Mouse (Mus musculus): ENCODE measurements around the gene Itga1.

The Itga1 gene

DNA sequence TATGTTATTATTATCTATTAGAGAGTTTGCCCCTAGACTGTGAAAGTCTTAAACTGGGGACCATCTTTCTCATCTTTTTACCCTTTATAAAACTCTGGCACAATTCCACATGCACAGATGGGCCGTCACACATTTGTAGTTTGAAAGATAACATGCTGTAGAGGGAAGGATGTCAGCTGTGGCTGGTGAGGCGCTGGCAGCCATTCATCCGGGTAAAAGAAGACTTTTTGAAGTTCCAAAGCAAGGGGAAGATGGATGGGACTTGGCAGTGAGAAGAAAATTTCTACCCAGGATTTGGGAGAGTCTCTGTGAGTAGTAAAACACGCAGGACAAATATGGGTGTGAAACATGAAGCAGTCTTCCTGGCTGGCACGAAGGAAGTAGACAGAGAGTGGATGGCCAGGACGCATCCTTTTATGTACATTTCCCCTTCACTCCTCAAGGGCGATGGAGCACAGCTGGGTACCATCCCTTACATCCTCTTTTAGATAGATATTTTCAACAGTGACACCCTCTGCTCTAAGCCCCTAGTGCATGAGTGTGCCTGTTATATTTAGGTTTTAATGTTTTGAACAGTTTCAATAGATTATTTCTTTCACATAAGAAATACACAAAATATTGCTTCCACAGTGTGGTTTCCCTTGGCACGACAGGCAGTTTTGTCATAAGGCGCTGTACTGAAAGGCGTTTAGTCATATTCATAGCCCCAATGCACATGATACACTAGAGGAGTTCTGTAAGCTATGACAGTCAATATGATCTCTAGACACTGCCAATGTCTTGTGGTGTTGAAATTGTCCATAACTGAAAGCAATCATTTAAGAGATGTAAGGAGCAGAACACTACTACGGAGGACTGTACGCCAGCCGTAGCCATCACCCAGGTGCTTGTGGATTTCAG is 50.9 kb downstream of the Itga1 start:
- DNase-seq = no peak

- DNase-seq = no peak
These were observed 59.1 kb downstream of the Itga1 start for GRCm38 (mm10) chr13:115042652-115043051.

- DNase-seq = no peak
These were observed 64.5 kb downstream of the Itga1 start for GRCm38 (mm10) chr13:115037304-115037703.

DNA sequence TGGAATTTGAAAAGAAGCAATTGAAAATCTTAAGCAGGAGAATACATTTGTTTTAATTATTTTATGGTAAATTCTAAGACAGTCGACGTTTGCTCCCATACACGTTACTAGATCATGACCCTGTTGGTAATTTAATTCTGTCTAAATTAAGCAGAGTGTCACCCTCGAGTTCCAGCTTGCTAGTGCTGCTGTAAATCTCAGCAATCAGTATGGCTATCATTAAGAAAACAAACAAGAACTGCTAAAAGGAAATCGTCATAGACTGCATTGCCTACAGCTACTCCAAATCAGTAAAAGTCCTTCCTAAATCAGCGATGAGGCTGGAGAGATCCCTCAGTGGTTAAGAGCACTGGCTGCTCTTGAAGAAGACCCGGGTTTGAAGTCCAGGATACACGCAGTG is 66.4 kb downstream of the Itga1 start:
- DNase-seq = no peak

- no peak for DNase-seq
These were observed 68.6 kb downstream of the Itga1 start for GRCm38 (mm10) chr13:115033135-115033534.

- DNase-seq = no peak
These were observed 70.4 kb downstream of the Itga1 start for GRCm38 (mm10) chr13:115031177-115032000.

- no peak for DNase-seq
These were observed 76.4 kb downstream of the Itga1 start for GRCm38 (mm10) chr13:115025394-115025793.

DNA sequence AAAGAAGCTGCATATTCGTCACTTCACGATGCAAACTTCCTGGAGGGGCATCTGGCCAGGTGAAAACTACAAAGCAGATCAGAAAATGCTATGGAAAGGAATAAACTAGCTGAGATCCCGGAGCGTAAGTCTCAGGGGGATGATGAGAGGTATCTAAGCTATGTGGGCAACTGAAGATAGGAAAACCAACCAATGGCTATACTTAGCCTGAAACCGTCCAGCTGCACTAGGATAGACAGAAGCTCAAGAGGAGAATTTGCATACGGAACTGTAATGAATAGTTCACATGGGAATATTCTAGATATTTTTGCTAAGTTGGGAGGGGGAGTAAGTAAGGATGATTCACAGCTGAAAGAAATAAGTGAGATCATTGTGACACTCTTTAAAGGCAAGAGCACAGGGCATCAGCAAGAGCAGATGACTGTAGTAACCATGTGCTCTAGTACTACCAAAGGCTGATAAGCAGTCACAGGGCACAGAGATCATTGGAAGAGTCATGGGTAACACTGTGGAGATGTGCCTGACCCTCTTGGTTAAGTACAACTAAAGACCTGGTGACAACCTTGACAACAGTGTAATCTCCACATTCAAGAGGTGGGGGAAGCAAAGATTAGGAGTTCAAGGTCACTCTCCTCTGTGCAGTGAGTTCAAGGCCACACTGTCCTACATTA is 79.5 kb downstream of the Itga1 start:
- DNase-seq = no peak

- DNase-seq = no peak
These were observed 80.4 kb downstream of the Itga1 start for GRCm38 (mm10) chr13:115021411-115021810.

- no peak for DNase-seq
These were observed 81.0 kb downstream of the Itga1 start for GRCm38 (mm10) chr13:115020727-115021126.

DNA sequence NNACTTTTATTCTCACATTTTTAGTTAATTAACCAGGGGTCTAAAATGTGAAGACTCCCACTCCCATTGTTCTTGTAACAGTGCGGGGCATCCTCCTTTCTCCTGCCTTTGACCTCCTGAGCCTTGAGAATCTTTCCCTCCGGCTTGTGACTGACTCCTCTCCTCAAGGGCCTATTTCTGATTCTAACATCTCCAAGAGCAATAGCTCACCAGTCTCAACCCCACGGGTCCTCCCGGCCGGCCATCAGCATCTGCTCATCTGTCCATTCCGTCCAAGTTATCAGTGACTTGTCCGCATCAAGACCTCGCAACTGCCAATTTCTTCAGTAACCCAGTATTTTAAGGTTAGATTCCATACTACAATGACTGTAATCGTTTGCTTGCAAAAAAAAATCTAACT is 84.2 kb downstream of the Itga1 start:
- no peak for DNase-seq

DNA sequence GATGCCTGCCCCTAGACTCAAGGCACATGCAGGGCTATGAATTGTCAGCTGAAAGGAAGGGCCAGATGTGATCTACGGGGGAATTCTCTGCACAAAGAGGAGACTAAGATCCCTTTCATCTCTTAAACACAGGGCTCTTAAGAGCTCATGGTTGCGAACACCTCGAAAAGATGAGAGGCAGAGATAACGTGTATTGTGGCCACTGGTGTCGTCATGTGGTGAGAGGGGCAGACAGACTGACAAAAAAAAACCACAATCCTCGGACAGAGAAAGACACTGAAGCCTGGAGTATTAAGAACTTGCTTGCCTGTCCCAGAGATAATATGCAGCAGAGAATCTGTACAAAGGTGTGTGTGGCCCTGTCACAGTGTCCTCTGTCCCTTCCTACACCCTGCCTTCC is 90.2 kb downstream of the Itga1 start:
- no peak for DNase-seq

- no peak for DNase-seq
These were observed 95.4 kb downstream of the Itga1 start for GRCm38 (mm10) chr13:115006213-115006835.

- no peak for DNase-seq
These were observed 96.4 kb downstream of the Itga1 start for GRCm38 (mm10) chr13:115005342-115005741.

DNA sequence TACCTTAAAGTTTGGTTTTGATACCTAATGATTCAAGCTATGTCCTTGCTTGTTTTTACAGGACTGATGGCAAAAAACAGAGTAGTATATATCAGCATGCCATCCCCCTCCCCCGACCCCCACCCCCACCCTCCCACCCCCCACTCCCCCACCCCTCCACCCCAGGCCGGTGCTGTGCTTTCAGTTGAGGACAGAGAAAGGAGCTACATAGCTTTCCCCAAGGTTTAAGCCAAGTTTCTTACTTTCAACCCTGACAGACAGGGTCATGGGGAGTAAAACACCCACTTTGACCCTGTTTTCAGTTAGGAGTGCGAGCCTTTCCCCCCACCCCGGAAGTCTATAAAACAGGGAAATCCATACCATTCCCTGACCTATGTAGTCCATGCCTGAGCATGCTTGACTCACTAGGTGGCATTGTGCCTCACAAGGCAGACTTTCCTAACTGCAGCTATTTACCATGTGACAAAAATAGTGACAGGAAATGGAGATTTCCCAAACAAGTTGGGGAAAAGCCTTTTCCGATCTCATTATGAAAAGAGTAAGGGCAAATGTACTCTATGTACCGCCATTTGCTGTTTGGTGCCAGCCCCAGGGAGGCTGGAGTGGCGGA is 98.2 kb downstream of the Itga1 start:
- DNase-seq = no peak

- DNase-seq = no peak
These were observed 98.9 kb downstream of the Itga1 start for GRCm38 (mm10) chr13:115002837-115003236.

GRCm38 (mm10) chr13:115002155-115002554 is 99.6 kb downstream of the Itga1 start:
- DNase-seq = no peak

DNA sequence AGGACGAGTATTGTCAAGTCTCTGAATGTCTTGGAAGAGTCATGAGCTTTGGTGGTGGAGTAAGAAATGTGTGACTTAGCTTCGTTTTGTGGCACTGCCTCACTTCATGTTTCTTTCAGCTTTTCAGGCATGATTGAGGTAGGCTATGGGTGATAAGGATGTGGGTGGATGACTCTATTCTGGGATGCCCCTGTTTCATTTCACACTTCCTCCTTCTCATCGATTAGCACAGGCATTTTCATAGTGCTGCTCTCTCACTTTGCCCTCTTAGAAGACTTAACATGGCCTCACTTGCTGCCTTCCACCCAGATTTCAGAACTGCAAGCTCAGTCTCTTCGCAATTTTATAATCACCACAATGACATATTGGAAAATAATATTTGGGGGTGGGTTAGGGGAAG is 102.2 kb downstream of the Itga1 start:
- DNase-seq = no peak

DNA sequence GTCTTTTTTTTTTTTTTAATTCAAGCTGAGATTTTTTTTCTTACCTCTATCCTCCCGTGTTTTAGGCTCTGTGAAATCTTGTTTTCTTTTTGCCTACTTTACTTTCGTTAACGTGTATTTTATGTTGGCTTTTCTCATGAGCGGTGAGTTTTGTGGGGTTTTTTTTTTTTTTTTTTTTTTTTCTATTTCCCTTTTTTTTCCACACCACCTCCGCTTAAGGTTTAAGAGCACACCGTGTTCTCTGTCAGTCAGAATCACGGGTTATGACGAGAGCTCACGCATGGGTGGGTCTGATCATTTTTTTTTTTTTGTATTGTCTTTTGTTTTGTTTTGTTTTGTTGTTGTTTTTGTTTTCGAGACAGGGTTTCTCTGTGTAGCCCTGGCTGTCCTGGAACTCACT is 103.7 kb downstream of the Itga1 start:
- no peak for DNase-seq

DNA sequence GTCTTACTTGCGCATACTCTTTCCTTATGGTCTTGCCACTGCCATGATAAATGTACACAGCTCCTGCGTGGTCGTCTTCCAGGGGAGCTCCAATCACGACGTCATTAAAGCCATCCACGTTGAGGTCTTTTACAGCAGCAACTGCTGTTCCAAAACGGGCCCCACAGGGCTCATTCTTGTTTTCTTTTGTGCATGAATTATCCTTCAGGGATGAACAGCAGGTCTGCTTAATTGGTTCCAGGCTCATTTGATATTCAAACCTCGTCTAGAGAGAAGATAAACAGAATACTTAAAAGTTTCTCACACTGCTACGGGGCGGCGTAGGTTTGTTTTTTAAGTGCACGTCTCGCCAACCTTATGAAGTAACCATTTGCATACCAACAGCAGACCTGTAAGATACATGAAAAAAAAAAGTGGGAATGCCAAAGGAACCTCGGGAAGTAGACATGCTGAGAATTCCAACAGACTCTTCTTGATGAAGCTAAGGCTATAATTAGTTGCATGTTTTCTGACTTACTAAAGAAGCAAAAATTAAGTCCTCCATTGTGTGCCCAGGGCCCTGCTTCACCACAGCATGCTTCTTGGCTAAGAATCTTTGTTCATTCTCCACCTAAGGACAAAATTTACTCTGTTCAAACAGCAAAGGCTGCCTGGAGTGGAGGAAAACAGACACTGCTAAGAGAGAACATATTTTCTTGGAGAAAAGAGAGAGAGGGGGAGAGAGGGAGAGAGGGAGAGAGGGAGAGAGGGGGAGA is 109.3 kb downstream of the Itga1 start:
- DNase-seq = no peak

DNA sequence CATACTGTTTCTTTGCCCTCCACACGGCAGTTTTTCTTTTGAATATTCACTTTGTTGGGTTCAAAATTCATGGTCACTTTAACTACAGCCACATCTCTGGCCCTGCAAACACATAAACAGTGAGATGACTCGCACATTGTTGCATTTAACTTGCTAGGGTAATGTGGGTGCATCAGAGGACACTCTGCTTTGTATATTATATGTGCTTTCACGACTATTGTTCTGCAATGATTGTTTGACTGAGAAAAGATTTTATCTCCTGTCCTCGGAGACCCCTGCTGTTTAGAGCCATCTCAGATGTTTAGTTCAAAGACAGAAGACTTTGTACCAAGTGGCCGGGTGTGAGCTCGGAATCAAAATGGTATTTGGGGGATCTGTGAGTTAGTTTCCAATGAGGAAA is 114.1 kb downstream of the Itga1 start:
- no peak for DNase-seq

DNA sequence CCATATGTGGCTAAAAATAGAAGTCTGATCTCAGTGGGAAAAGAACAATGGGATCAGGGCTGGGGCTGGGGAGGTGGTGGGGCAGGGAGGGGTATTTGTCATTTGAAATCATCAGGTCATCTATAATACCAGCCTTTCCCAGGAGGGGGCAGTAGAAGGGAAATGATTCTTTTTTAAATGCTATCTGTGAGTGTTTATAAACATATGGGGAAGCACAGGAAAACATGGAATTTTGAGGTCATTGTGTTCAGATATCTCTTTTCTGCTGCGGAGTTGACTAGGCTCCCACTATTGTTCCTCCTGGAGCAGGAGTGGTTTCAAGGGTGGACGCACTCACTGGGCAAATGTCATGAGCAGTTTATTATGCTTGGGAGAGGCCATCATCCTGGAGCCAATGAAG is 114.6 kb downstream of the Itga1 start:
- no peak for DNase-seq
